Mouse (Mus musculus) liver, embryonic 11.5 days (tissue): ENCODE data around the gene Tnfrsf21. TPM values are rescaled to one million over a fixed set of nuclear protein-coding genes. Genes with fewer than 3 reads are reported as not detected.

Source experiments
- ATAC-seq: fragments of 200-750 bp; cut with Nextera tagmentation; replicated peaks from 2 replicates; pipeline ENCODE4 v1.8.0; 2017; ENCODE audit warnings: moderate number of reproducible peaks, mild to moderate bottlenecking, moderate TSS enrichment, moderate library complexity; ENCODE audit not compliant: low FRiP score
- DNase-seq: peaks from one replicate; pipeline ENCODE4 v3.0.0-alpha.2; 2017; ENCODE audit warnings: low spot score
- H3K27ac ChIP-seq: fragments of 300-500 bp; sonication (generic); 2 replicates; pipeline ENCODE4 v1.5.1; 2014; ENCODE audit warnings: mild to moderate bottlenecking, low read depth, low read length, control low read depth
- H3K27me3 ChIP-seq: fragments of 300-500 bp; sonication (generic); replicated peaks from 2 replicates; pipeline ENCODE4 v1.6.1; 2014; ENCODE audit warnings: low read length, mixed read lengths; ENCODE audit not compliant: control insufficient read depth, insufficient read depth
- H3K36me3 ChIP-seq: fragments of 300-500 bp; sonication (generic); 2 replicates; pipeline ENCODE4 v1.6.1; 2014; ENCODE audit warnings: mild to moderate bottlenecking, low read length, moderate library complexity, mixed read lengths; ENCODE audit not compliant: control insufficient read depth, insufficient read depth
- H3K4me1 ChIP-seq: fragments of 300-500 bp; sonication (generic); replicated peaks from 2 replicates; pipeline ENCODE4 v1.6.1; 2014; ENCODE audit warnings: low read length, mixed read lengths; ENCODE audit not compliant: control insufficient read depth, insufficient read depth
- H3K4me2 ChIP-seq: fragments of 300-500 bp; sonication (generic); 2 replicates; pipeline ENCODE4 v1.6.1; 2014; ENCODE audit warnings: mild to moderate bottlenecking, control low read depth, moderate library complexity
- H3K4me3 ChIP-seq: fragments of 300-500 bp; sonication (generic); 2 replicates; pipeline ENCODE4 v1.5.1; 2014; ENCODE audit warnings: low read depth, low read length, control low read depth
- H3K9ac ChIP-seq: fragments of 300-500 bp; sonication (generic); 2 replicates; pipeline ENCODE4 v1.6.1; 2014; ENCODE audit warnings: low read depth, low read length, control low read depth
- H3K9me3 ChIP-seq: fragments of 300-500 bp; sonication (generic); 2 replicates; pipeline ENCODE4 v1.6.1; 2016; ENCODE audit warnings: low read length, inconsistent platforms, mixed read lengths; ENCODE audit not compliant: control insufficient read depth
- WGBS: fragments of 180-500 bp; shearing (Covaris S2); extraction: QIAGEN DNeasy Blood & Tissue Kit; methylation state at CpG from one replicate; pipeline ENCODE4 v1.1.7; 2014; 5-methylcytosine and 5-hydroxymethylcytosine counted together
- polyA plus RNA-seq: library from polyadenylated mRNA; unstranded; fragments of >200 nt; fragmentation: Nextera tagmentation; extraction: Ambion mirVana; gene quantifications from 2 replicates; pipeline ENCODE4 v1.2.1, GENCODE M21; 2014

Tnfrsf21 gene
- polyA plus RNA-seq, 1 experiment from 2014 or later, result 30.8 TPM

GRCm38 (mm10) chr17:42987692-42988091 is 28.7 kb upstream of the Tnfrsf21 start:
- Histone ChIP-seq H3K4me1 (no peaks in the 10 kb centered on the region), H3K9ac (no peak overlapping the region), H3K4me2 (no peak overlapping the region), H3K36me3 (no peaks in the 10 kb centered on the region), H3K27ac (no peak overlapping the region), H3K9me3 (no peaks in the 10 kb centered on the region), H3K4me3 (no peak overlapping the region), H3K27me3 (no peaks in the 10 kb centered on the region)
- ATAC-seq (no peak), DNase-seq (no peak)
- WGBS, result 18% methylated on average over 4 of the region's 4 CpGs

DNA sequence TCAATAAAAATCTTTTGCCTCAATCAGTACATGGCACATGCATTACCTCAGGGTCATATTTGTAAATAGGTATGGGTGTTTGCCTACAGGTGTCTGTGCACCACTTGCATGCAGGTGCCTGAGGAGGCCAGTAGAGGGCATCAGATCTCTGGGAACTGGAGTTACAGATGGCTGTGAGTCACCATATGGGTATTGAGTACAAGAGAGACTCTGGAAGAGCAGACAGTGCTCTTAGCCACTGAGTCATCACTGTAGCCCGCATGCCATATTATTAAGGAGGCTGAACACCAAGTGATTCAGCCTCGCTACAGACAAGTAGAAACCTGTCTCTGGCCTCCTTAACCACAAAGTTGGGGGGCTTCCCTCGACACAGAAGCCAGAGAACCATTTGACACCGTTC is 26.4 kb upstream of the Tnfrsf21 start:
- Histone ChIP-seq H3K9ac (no peak overlapping the region), H3K4me1 (no peaks in the 10 kb centered on the region), H3K36me3 (no peaks in the 10 kb centered on the region), H3K27me3 (no peaks in the 10 kb centered on the region), H3K4me3 (no peak overlapping the region), H3K9me3 (no peaks in the 10 kb centered on the region), H3K27ac (no peak overlapping the region), H3K4me2 (no peak overlapping the region)
- ATAC-seq, result no peak
- DNase-seq, result no peak
- 76% methylated on average over 4 of the region's 4 CpGs for WGBS

DNA sequence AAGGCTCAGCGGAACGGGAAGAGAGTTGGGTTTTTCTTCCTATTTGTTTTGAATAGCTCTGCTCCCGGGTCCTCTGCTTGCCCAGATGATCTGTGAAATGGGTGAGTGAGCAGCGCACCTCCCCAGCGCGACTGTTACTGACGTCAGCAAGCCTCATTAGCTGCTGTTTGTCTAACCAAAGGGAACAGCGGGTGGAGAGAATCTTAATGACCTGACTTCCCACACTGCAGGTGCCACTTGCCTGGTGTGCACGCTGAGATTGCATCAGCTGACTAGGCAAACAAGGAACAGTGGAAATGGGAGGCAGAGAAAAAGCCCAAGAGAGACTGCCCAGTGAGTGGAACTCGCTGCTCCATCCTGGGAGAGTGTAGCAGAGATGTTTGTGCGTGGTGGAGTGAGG is 25.2 kb upstream of the Tnfrsf21 start:
- Histone ChIP-seq H3K4me3 (no peak overlapping the region), H3K4me1 (no peaks in the 10 kb centered on the region), H3K9ac (no peak overlapping the region), H3K27ac (no peak overlapping the region), H3K4me2 (no peak overlapping the region), H3K9me3 (no peaks in the 10 kb centered on the region), H3K27me3 (no peaks in the 10 kb centered on the region), H3K36me3 (no peaks in the 10 kb centered on the region)
- 48% methylated on average over 11 of the region's 11 CpGs for WGBS
- ATAC-seq (no peak), DNase-seq (no peak)

- Histone ChIP-seq H3K27ac (no peak overlapping the region), H3K9me3 (no peaks in the 10 kb centered on the region), H3K4me2 (no peak overlapping the region), H3K36me3 (no peaks in the 10 kb centered on the region), H3K4me1 (no peaks in the 10 kb centered on the region), H3K9ac (no peak overlapping the region), H3K27me3 (no peaks in the 10 kb centered on the region), H3K4me3 (no peak overlapping the region)
- 71% methylated on average over 7 of the region's 7 CpGs for WGBS
- ATAC-seq, result no peak
- DNase-seq, result no peak
Measured at GRCm38 (mm10) chr17:42999446-42999977, 16.8 kb upstream of the Tnfrsf21 start.

- Histone ChIP-seq H3K27ac (no peak overlapping the region), H3K36me3 (no peaks in the 10 kb centered on the region), H3K4me2 (no peak overlapping the region), H3K9me3 (no peaks in the 10 kb centered on the region), H3K27me3 (no peaks in the 10 kb centered on the region), H3K4me1 (no peaks in the 10 kb centered on the region), H3K9ac (no peak overlapping the region), H3K4me3 (no peak overlapping the region)
- 75% methylated on average over 7 of the region's 7 CpGs for WGBS
- DNase-seq (no peak), ATAC-seq (no peak)
Measured at GRCm38 (mm10) chr17:43000598-43000997, 15.8 kb upstream of the Tnfrsf21 start.

DNA sequence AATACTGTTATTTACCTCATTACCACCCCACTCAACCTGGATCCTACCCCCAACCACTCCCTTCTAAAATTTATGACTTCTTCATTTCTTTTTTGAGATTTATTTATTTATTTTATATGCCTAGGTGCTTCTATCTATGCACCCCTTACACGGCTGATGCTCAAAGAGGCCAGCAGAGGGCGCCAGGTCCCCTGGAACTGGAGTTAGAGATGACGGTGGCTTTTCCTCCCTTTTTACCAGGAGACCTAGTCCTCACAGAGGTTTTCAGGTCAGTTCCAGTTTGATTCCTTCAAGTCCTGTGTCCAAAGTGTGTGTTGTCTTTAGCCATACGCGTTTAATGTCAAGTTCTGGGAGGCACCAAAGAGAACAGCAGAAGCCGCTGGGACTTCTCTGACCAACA is 3.6 kb upstream of the Tnfrsf21 start:
- Histone ChIP-seq H3K9me3 (no peaks in the 10 kb centered on the region), H3K27ac (no peak overlapping the region), H3K4me1 (no peaks in the 10 kb centered on the region), H3K36me3 (no peaks in the 10 kb centered on the region), H3K4me3 (no peak overlapping the region), H3K4me2 (no peak overlapping the region), H3K9ac (no peak overlapping the region), H3K27me3 (no peaks in the 10 kb centered on the region)
- ATAC-seq (no peak), DNase-seq (no peak)
- 20% methylated on average over 6 of the region's 6 CpGs for WGBS

DNA sequence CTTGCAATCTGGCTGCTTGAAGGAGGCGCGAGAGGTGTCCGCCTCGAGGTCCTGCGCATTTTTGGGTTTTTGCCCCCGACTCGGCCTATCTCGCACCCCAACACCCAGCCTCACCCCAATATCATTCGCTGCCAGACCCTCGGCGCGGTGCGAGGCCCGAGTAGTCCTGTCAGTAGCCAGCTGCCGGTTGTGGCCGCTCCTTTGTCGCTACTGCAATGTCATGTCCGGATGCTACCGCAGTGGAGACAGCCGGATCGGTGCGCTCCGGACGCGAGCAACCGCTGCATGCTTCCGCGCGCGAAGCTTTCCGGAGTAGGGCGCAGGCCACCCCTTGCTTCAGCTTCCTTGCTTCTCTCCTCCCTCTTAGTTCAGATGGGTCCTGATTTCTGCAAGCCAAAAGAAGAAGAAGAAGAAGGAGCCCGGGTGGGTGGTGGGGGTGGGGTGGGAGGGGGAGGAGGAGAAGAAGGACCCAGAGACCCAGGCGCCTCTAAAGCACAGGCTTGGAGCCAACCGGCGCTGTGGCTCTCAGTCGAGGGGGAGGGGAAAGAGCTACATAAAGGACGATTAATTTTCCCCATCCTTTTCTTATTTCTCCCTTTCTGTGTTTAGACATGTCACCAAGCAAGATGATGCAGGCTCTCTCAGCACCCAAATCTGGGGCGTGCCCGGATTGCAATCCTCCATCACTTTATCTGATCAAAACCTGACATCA is 1.1 kb downstream of the Tnfrsf21 start:
- no peaks in the 10 kb centered on the region for H3K4me1 ChIP-seq
- peaks cover 2% of the 10 kb centered on the region; the same call in 1 of the 2 replicates for H3K36me3 ChIP-seq
- peak; percentile 72 for DNase-seq
- ATAC-seq, result peak; percentile 59
- no peaks in the 10 kb centered on the region for H3K27me3 ChIP-seq
- H3K4me3 ChIP-seq, result peak overlapping the region; percentile 92
- peak overlapping the region; percentile 71 for H3K27ac ChIP-seq
- H3K9me3 ChIP-seq, result no peaks in the 10 kb centered on the region
- 2% methylated on average over 39 of the region's 40 CpGs for WGBS
- peak overlapping the region; percentile 88 for H3K4me2 ChIP-seq
- peak overlapping the region; percentile 95 for H3K9ac ChIP-seq

GRCm38 (mm10) chr17:43018071-43018470 is 1.7 kb downstream of the Tnfrsf21 start:
- Histone ChIP-seq H3K36me3 (peaks cover 2% of the 10 kb centered on the region; the same call in 1 of the 2 replicates), H3K4me3 (peak overlapping the region; percentile 92), H3K9me3 (no peaks in the 10 kb centered on the region), H3K27ac (peak overlapping the region; percentile 71; the same call in 1 of the 2 replicates), H3K4me2 (peak overlapping the region; percentile 88), H3K9ac (peak overlapping the region; percentile 95), H3K4me1 (0 out of 2 replicates have a peak, but pooled peaks cover 5% of the 10 kb centered on the region), H3K27me3 (no peaks in the 10 kb centered on the region)
- DNase-seq (no peak), ATAC-seq (no peak)

GRCm38 (mm10) chr17:43019660-43020059 is 3.3 kb downstream of the Tnfrsf21 start:
- DNase-seq (no peak), ATAC-seq (no peak)
- H3K4me2 ChIP-seq, result no peak overlapping the region
- H3K4me3 ChIP-seq, result no peak overlapping the region
- 87% methylated on average over 9 of the region's 9 CpGs for WGBS
- no peak overlapping the region for H3K27ac ChIP-seq
- H3K4me1 ChIP-seq, result peaks cover 10% of the 10 kb centered on the region; the same call in 1 of the 2 replicates
- peaks cover 2% of the 10 kb centered on the region; the same call in 1 of the 2 replicates for H3K36me3 ChIP-seq
- no peaks in the 10 kb centered on the region for H3K27me3 ChIP-seq
- H3K9me3 ChIP-seq, result no peaks in the 10 kb centered on the region
- no peak overlapping the region for H3K9ac ChIP-seq
